Mouse (Mus musculus) natural killer cell, adult 2 months (primary cell): ENCODE data around the gene D630003M21Rik.
A peak's percentile ranks its signal among the peaks of the same experiment; 100 is the strongest.

ENCODE experiments used
- DNase-seq, 2 experiments: peaks; one replicate each; pipeline ENCODE4 v3.0.0; 2022; ENCODE audit warnings: low spot score in 2 of 2

The D630003M21Rik gene

GRCm38 (mm10) chr2:158167496-158168205 is 61.4 kb downstream of the D630003M21Rik start:
- DNase-seq: no peak

GRCm38 (mm10) chr2:158166628-158167027 is 62.4 kb downstream of the D630003M21Rik start:
- peak; percentile 88 to 92 for DNase-seq

- no peak for DNase-seq
These were observed 63.2 kb downstream of the D630003M21Rik start for GRCm38 (mm10) chr2:158165776-158166175.

- no peak for DNase-seq
These were observed 66.0 kb downstream of the D630003M21Rik start for GRCm38 (mm10) chr2:158163034-158163433.

- DNase-seq: no peak
These were observed 67.3 kb downstream of the D630003M21Rik start for GRCm38 (mm10) chr2:158161761-158162160.

GRCm38 (mm10) chr2:158159376-158160235 is 69.4 kb downstream of the D630003M21Rik start:
- DNase-seq: peak in 1 of 2 experiments; percentile 24

- DNase-seq: no peak
These were observed 71.4 kb downstream of the D630003M21Rik start for GRCm38 (mm10) chr2:158157654-158158053.

- no peak for DNase-seq
These were observed 72.5 kb downstream of the D630003M21Rik start for GRCm38 (mm10) chr2:158156487-158156886.

- DNase-seq: no peak
These were observed 73.4 kb downstream of the D630003M21Rik start for GRCm38 (mm10) chr2:158155615-158156014.

- no peak for DNase-seq
These were observed 73.9 kb downstream of the D630003M21Rik start for GRCm38 (mm10) chr2:158155101-158155500.

GRCm38 (mm10) chr2:158154641-158155040 is 74.4 kb downstream of the D630003M21Rik start:
- no peak for DNase-seq

- DNase-seq: no peak
These were observed 75.2 kb downstream of the D630003M21Rik start for GRCm38 (mm10) chr2:158153728-158154343.

- no peak for DNase-seq
These were observed 76.2 kb downstream of the D630003M21Rik start for GRCm38 (mm10) chr2:158152685-158153309.

- DNase-seq: no peak
These were observed 77.9 kb downstream of the D630003M21Rik start for GRCm38 (mm10) chr2:158151077-158151476.

GRCm38 (mm10) chr2:158146971-158147370 is 82.1 kb downstream of the D630003M21Rik start:
- no peak for DNase-seq

- DNase-seq: peak; percentile 67 to 84
These were observed 82.8 kb downstream of the D630003M21Rik start, which contains the start of gene Tgm2 for GRCm38 (mm10) chr2:158146223-158146622. TSS of gene Tgm2 (minus strand) at chr2:158146436.

- no peak for DNase-seq
These were observed 83.4 kb downstream of the D630003M21Rik start for GRCm38 (mm10) chr2:158145528-158146065.

GRCm38 (mm10) chr2:158144750-158145527 is 84.1 kb downstream of the D630003M21Rik start:
- no peak for DNase-seq

- no peak for DNase-seq
These were observed 84.8 kb downstream of the D630003M21Rik start for GRCm38 (mm10) chr2:158144263-158144662.

- no peak for DNase-seq
These were observed 85.2 kb downstream of the D630003M21Rik start for GRCm38 (mm10) chr2:158143816-158144215.

- no peak for DNase-seq
These were observed 86.0 kb downstream of the D630003M21Rik start for GRCm38 (mm10) chr2:158142981-158143380.
